Mouse (Mus musculus) spleen, adult 2 months (tissue): Measurements from ENCODE around the gene Robo2. TPM values are rescaled to one million over a fixed set of nuclear protein-coding genes. Genes with fewer than 3 reads are reported as not detected.
"Not testable (repeated sequence)": the region's sequence is repeated elsewhere in the genome, so short reads cannot be mapped to it uniquely, and the experiment has no call there.

Source experiments
- DNase-seq, 2 experiments: peaks; one replicate each; pipeline versions ENCODE4 v3.0.0 to v3.0.0-alpha.2; 2012 to 2021; ENCODE audit warnings: low spot score in 2 of 2, low read depth in 1 of 2
- H3K27ac ChIP-seq: fragments of 200-500 bp; 2 replicates; pipeline ENCODE4 v1.5.1; 2012; ENCODE audit warnings: low read length, inconsistent platforms; ENCODE audit not compliant: insufficient read depth
- H3K27me3 ChIP-seq: fragments of 200-500 bp; 2 replicates; pipeline ENCODE4 v1.6.1; 2012; ENCODE audit warnings: mild to moderate bottlenecking, moderate library complexity, low read length, inconsistent platforms; ENCODE audit not compliant: control insufficient read depth, insufficient read depth
- H3K36me3 ChIP-seq: fragments of 200-500 bp; 2 replicates; pipeline ENCODE4 v1.6.1; 2012; ENCODE audit warnings: mild to moderate bottlenecking, low read length, inconsistent platforms; ENCODE audit not compliant: control insufficient read depth, insufficient read depth
- H3K4me1 ChIP-seq: fragments of 200-500 bp; 2 replicates; pipeline ENCODE4 v1.6.1; 2011; ENCODE audit warnings: inconsistent platforms; ENCODE audit not compliant: control insufficient read depth, insufficient read depth, insufficient read length
- H3K4me3 ChIP-seq: fragments of 200-500 bp; 2 replicates; pipeline ENCODE4 v1.5.1; 2011; ENCODE audit warnings: mild to moderate bottlenecking, inconsistent platforms; ENCODE audit not compliant: insufficient read depth, insufficient read length; ENCODE audit errors: extremely low read depth
- CTCF ChIP-seq: fragments of 200-500 bp; IDR thresholded peaks from 2 replicates; pipeline ENCODE4 v1.5.1; 2011; ENCODE audit warnings: mild to moderate bottlenecking, inconsistent platforms; ENCODE audit not compliant: insufficient read depth, insufficient read length, insufficient replicate concordance; ENCODE audit errors: extremely low read depth
- POLR2A ChIP-seq: fragments of 200-500 bp; IDR thresholded peaks from 2 replicates; pipeline ENCODE4 v1.6.1; 2011; ENCODE audit warnings: low read depth, low read length, inconsistent platforms
- WGBS: fragments of 180-500 bp; shearing (Covaris S2); methylation state at CpG from one replicate; pipeline ENCODE4 v1.1.7; 2018; 5-methylcytosine and 5-hydroxymethylcytosine counted together
- polyA plus RNA-seq: library from polyadenylated mRNA; depleted of rRNA; stranded (reverse); fragments of >200 nt; gene quantifications from 2 replicates; pipeline ENCODE4 v1.2.3, GENCODE M21; 2012

The Robo2 gene
- polyA plus RNA-seq, 1 experiment, result 5.2 TPM

GRCm38 (mm10) chr16:74061479-74061878 lies 350.1 kb downstream of the Robo2 start:
- Histone ChIP-seq H3K4me1 (no peaks in the 10 kb centered on the region), H3K27ac (no peak overlapping the region), H3K36me3 (no peaks in the 10 kb centered on the region), H3K27me3 (no peaks in the 10 kb centered on the region), H3K4me3 (no peak overlapping the region)
- TF ChIP-seq CTCF, result no peak
- TF ChIP-seq POLR2A, result no peak
- no peak for DNase-seq

GRCm38 (mm10) chr16:74056886-74057285 lies 354.7 kb downstream of the Robo2 start:
- WGBS, result 82% methylated on average over 2 of the region's 2 CpGs
- Histone ChIP-seq H3K4me1 (no peaks in the 10 kb centered on the region), H3K27me3 (no peaks in the 10 kb centered on the region), H3K36me3 (no peaks in the 10 kb centered on the region), H3K4me3 (no peak overlapping the region), H3K27ac (no peak overlapping the region)
- no peak for DNase-seq
- TF ChIP-seq POLR2A, result no peak
- TF ChIP-seq CTCF, result no peak

GRCm38 (mm10) chr16:74056210-74056609 lies 355.4 kb downstream of the Robo2 start:
- no peak overlapping the region for H3K27ac ChIP-seq
- no peaks in the 10 kb centered on the region for H3K4me1 ChIP-seq
- H3K27me3 ChIP-seq, result no peaks in the 10 kb centered on the region
- H3K4me3 ChIP-seq, result no peak overlapping the region
- no peak for TF ChIP-seq POLR2A
- TF ChIP-seq CTCF, result no peak
- DNase-seq, result no peak
- 70% methylated on average over 1 of the region's 1 CpGs for WGBS
- no peaks in the 10 kb centered on the region for H3K36me3 ChIP-seq

- Histone ChIP-seq H3K36me3 (no peaks in the 10 kb centered on the region), H3K4me1 (no peaks in the 10 kb centered on the region), H3K27ac (no peak overlapping the region), H3K4me3 (no peak overlapping the region), H3K27me3 (no peaks in the 10 kb centered on the region)
- no peak for TF ChIP-seq POLR2A
- TF ChIP-seq CTCF, result no peak
- 85% methylated on average over 10 of the region's 10 CpGs for WGBS
- DNase-seq, result no peak
These were observed 356.4 kb downstream of the Robo2 start for GRCm38 (mm10) chr16:74055061-74055751.

- Histone ChIP-seq H3K4me3 (no peak overlapping the region), H3K27ac (no peak overlapping the region), H3K27me3 (no peaks in the 10 kb centered on the region), H3K4me1 (no peaks in the 10 kb centered on the region), H3K36me3 (no peaks in the 10 kb centered on the region)
- no peak for DNase-seq
- TF ChIP-seq CTCF (no peak), POLR2A (no peak)
- 87% methylated on average over 5 of the region's 5 CpGs for WGBS
These were observed 362.2 kb downstream of the Robo2 start for GRCm38 (mm10) chr16:74049467-74049866.

GRCm38 (mm10) chr16:74048980-74049379 lies 362.6 kb downstream of the Robo2 start:
- no peak overlapping the region for H3K27ac ChIP-seq
- no peaks in the 10 kb centered on the region for H3K27me3 ChIP-seq
- WGBS, result 83% methylated on average over 6 of the region's 6 CpGs
- DNase-seq, result no peak
- TF ChIP-seq CTCF (no peak), POLR2A (no peak)
- no peak overlapping the region for H3K4me3 ChIP-seq
- no peaks in the 10 kb centered on the region for H3K4me1 ChIP-seq
- H3K36me3 ChIP-seq, result no peaks in the 10 kb centered on the region

- no peak for TF ChIP-seq POLR2A
- no peak for TF ChIP-seq CTCF
- H3K4me3 ChIP-seq, result no peak overlapping the region
- no peak for DNase-seq
- no peaks in the 10 kb centered on the region for H3K36me3 ChIP-seq
- WGBS, result 80% methylated on average over 3 of the region's 3 CpGs
- no peak overlapping the region for H3K27ac ChIP-seq
- H3K4me1 ChIP-seq, result no peaks in the 10 kb centered on the region
- no peaks in the 10 kb centered on the region for H3K27me3 ChIP-seq
These were observed 364.4 kb downstream of the Robo2 start for GRCm38 (mm10) chr16:74047232-74047631.

- 84% methylated on average over 2 of the region's 2 CpGs for WGBS
- not testable (repeated sequence) for H3K27me3 ChIP-seq, H3K36me3 ChIP-seq, H3K4me1 ChIP-seq, H3K4me3 ChIP-seq, DNase-seq, H3K27ac ChIP-seq
These were observed 370.8 kb downstream of the Robo2 start for GRCm38 (mm10) chr16:74040797-74041196.
